Mouse (Mus musculus): ENCODE data around the gene Pus1.

DNA sequence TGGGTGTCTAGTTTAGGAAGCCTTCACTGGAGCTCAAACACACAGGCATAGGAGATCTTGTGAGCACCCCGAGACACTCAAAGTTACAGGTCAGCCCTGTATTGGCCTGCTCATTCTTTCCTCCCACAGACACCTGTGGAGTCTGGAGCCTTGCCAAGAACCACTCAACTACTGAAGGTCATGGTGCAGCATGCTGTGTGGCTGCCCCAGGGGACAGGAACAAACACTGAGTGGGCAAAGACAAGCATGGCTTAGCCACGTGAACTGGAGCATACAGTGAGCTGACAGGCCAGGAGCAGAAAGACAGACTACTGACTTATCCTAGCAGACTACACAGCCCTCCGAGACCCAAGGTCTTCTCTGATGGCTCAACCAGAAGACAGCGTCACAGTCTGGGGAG is 17.2 kb upstream of the Pus1 start:
- no peak for TF ChIP-seq POLR2A (IDR thresholded peaks at IDR 0.05; ENCODE audit: borderline replicate concordance, insufficient read depth, low read length)
- no peak for TF ChIP-seq CTCF (IDR thresholded peaks at IDR 0.05; ENCODE audit: borderline replicate concordance, insufficient read depth, low read depth, low read length)
